Mouse (Mus musculus): ENCODE measurements around the gene Eif4g3.

The Eif4g3 gene

DNA sequence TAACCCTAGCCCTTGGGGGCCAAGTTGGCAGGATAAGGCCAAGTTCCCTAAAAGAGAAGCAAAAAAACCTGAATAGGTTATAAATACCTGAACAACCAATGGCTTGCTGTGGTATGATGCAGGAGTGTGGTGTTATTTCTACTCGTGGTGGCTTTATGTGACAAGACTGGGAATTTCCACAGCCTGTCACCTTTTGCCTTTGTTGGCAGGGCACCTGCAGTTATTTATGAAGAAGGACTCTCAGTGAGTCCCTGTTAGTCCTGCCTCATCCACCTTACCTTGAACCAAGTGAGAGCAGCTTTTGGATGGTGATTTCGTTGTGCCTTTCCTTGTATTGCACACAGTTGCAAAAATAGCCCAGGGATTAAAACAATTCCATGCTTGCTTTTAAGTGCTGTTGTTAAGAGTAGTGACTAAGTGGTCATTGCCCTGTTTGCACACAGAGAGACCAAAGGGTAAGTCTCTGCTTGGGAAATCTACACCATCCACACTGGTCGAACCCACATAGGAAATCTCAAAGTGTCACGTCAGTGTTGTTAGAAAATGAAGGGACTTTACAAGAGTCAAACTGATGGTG lies 72.9 kb downstream of the Eif4g3 start:
- DNase-seq, result no peak

DNA sequence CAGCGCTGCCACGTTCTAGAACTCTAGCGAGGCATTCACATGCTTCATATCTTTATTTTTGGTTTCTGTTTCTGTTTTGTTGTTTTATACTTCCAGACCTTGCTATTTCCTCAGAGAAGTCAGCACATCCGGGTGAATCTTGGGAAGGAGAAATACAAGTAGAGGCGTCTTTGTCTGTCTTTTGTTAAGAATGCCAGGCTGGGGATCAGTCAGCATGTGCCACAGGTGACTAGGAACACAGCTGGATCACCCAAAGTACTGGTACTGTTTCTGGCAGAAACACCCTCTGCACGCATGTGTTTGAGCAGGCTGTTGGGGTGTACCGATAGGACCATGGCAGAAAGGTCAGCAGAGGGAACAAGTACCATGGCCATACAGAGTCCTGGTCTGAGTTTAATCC lies 73.6 kb downstream of the Eif4g3 start:
- no peak for DNase-seq

DNA sequence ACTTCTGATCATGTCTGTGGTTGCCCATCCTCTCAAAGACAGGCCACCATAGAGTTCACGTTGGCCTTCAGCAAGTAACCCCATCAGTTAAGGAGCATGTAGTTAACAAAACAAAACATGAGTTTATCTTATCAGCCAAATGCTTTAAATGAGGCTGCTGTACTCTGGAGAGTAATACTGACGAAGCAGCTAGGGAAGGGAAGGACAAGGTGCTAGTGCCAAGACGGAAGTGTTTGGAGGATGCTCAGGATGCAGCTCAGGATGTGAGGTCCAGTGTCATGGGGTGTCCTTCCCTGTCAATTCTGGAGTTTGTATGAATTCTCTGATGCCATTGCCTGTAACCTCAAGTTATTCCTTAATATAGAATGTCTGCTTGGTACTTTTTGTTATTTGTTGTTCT lies 75.0 kb downstream of the Eif4g3 start:
- DNase-seq, result no peak

DNA sequence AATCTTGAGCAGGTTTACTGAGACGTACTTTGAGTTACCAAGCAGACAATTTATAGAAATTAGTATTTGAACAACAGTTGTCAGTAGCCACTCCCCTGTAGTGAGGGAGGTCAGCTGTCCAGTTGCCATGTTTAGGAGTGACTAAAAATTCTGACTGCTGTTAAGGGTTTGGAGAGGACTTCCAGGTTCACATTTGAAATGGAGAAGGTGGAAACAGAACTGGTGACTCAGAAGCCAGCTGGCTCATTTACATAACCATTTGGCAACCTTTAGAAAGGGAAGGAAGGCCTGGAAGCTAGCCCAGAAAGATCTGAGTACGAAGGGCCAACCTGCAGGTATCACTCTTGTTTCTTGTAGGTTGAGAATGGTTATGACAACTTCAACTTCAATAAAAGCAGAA lies 75.8 kb downstream of the Eif4g3 start:
- no peak for DNase-seq

DNA sequence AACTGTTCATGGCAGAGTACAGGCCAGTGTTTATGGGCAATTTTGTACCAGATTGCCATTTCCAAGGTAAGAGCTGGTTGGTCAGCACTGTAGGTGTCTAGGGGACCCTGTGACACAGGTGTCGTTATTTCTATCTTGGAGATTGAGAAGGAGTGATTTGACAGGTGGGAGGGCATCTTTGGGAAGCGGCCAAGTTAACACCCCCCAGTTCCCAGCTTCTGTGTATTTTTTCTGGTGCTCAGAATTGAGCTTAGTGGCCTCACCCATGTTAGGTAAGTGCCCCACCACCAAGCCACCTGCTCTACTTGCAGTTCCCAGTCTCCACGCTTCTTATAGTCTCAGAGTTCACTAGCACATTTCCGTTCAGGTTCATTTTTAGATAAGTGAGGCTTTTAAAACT lies 76.5 kb downstream of the Eif4g3 start:
- no peak for DNase-seq

DNA sequence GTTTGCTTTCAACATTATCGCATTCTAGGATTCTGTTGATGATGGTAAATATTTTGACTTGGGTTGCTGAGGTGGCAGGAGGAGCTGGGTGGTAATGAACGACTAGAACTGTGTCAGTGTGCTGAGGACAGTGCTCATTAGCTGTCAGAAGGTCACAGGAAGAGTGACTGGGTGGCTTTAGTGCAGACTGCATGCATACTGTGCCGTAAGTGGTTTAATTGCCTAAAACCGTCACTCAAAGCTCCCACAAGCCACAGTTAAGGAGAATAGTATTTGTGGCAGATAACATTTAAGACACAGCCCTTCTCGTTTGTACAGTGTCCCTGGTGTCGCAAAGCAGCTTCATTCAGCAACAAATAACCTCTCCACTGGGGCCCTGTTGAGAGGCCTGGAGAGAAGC lies 78.7 kb downstream of the Eif4g3 start:
- DNase-seq, result no peak

DNA sequence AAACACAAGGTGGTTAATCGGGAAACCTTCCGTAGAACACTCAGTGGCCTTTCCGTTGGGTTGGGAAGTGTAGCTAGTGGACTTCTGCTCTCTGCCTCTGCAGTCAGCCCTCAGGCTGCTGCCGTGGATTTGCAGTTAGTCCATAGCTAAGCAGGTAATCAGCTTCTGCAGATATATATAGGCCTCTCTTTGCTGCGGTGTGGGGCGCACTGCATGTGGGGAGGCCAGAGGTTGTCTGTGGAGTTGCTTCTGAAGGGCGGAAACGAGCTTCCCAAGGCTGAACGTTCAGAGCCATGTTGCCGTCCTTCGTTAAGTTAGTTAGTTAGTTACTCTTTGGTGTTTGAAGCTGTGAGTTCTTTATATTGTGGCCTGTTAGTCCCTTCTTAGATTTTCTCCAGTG lies 80.3 kb downstream of the Eif4g3 start:
- DNase-seq, result no peak

DNA sequence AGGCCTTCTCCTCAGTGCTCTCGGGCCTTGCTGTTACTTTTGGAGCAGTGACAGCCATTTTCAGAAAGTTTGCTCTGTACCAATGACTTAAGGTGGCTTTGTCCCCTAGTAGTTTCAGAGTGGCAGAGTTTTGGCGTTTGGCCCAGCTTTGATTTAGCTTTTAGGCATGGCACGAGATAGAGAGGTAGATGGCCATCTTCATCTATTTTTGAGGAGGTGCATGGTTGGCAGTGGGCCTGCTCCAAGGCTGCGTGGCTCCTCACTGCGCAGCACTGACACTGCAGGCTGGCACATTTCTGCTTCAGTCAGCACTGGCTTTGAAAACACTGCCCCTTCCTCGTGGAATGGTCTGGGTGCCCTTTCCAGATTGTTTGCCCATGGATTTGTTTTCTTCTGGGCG lies 80.7 kb downstream of the Eif4g3 start:
- DNase-seq, result peak; percentile 26

DNA sequence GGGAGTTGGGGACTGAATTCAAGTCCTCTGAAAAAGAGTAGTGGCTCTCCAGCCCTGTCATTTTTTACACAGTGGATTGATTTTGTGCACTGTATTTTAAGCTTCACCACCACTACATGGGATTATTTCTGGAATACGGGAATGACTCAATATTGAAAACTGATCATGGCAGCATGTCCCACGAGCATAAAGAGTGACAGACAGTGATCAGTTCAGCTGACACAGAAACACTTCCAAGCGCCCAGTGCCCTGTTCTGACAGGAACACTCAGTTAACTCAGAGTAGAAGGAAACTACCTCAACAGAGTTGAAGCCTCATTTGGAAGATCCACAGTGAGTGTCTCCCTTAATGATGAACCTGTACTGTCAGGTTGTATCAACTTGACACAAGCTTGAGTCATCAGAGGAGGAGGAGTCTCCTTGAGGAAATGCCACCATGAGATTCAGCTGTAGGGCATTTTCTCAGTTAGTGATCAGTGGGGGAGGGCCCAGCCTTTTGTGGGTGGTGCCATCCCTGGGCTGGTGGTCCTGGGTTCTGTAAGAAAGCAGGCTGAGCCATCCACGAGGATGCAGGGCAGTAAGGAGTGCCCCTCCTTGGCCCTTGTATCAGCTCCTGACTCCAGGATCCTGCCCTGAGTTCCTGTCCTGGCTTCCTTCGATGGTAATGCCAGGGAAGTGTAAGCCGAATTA lies 82.2 kb downstream of the Eif4g3 start:
- no peak for DNase-seq

DNA sequence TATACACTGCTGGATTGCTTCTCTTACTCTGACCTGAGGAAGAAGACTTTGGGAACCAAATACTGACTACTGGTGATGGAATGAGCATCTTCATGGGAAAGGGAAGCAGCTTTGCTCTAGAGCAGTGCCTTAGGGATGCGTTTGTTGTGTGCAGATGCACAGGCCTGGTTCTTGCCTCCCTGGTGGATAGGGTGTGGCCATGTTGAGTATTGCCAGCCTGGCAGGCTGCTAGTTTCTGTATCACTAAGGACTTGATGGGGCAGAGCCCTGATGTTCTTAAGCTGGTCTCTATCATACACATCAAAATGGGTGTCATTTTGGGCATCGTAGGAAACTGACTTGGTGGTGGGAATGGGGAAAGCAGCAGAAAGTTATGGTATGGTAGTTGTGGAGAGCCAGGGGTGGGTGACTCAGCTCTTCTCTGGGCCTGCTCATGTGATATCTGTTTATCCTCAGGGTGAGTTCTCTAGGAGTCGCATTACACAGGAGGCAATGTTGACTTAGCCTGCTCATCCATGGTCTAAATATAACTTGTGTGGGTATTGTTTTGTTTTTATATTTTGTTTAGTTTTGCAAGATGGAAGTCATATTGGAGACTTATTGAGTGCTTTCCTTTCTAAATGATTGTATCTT lies 85.0 kb downstream of the Eif4g3 start:
- no peak for DNase-seq

DNA sequence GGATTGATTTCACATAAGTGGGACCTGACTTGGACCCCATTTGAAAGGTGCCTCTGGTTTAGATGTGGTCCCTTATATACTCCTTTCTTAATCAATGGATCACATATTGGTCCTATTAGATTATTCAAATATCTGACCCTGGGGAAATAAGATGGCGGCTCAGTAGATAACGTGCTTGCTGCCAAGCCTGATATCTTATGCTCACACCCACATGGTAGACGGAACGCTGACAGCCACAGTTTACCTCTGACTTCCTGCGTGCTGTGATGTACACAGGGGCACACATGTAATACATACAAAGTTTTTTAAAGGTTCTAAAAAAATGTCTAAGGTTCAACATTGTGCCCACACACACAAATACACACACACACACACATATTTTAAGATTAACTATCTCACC lies 86.4 kb downstream of the Eif4g3 start:
- DNase-seq, result no peak

DNA sequence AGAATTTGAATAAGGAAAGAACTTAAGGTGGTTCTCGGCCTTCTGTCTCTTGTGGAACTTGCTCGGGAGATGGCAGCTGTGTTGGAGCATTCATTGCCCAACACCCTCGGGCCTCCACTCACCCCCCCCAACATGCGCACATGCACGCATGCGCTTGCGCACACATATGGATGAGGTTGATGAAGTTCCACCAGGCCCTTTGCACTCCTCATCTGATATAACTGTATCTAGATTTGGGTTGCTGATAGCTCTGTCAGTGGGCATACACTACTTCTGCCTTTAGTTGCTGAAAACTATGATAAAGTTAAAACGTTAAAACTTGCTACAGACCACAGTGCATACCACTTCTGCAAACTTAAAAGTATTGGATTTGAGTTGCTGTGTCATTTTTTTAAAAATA lies 89.6 kb downstream of the Eif4g3 start:
- DNase-seq, result no peak

DNA sequence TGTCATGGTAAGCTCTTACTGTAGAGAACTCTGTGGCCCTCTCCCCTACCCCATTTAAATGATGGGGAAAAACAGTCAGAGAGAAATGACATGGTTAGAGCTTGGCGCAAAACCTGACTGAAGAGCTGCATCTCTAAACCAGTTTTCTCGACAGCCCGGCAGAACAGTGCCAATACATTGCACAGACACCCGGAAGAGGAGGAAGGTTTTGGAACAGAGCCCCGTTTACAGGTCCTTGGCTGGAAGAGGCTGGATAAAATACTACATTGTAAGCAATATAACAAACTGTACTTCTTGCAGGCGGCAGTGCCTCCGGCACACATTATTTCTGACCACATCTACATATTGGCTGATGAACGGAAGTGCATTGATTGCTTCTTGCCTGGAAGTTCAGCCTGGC lies 91.3 kb downstream of the Eif4g3 start:
- DNase-seq, result no peak

DNA sequence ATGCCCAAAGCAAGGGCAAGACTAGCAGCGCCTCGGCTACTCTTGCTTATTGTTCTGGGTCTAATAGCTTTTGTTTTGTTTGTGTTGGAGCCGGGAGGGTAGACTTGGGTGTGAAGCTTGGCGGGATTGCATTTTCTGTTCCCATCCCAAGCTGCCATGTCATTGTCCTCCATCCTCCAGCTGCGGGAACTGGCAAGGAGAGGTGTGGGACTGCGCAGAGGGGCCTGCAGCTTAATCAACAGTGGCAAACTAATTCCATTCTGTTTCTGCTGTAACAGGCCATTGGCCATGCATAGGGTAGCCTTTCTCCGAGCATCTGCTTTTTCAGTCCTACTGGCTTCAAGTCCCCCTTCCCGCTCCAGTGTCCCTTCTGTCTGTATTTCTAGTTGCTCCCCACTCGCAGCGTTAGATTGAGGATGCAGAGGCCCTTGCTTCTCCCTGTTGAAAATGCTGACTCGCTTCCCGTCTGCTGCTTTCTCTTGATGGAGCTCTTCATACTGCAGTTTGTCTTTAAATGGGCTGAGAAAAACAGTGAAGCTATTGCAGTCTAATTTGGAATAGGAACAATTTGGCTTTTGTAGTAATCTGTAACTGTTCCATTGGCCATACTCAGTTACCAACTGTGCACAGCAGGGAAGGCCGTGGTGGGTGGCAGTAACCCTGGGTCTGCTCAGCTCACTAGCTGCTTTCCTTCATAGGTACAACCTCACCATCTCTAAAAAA lies 92.2 kb downstream of the Eif4g3 start:
- no peak for DNase-seq

DNA sequence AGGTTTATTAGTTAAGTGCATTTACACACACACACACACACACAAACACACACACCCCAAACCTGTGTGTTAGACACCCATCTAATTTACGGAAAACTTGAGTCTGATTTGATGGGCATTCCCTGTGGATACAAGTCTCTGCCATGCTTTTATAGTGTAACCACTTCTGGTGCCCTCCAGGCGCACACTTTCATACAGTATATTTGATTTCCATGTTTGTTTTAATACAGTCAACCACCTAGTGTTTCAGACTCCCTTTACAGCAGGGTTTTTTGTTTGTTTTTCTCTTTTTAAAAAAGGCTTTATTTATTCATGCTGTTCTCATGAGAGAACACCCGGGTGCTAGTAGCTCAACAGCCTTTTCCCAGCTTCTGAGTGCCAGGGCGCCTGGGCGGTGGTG lies 94.1 kb downstream of the Eif4g3 start:
- DNase-seq, result no peak

DNA sequence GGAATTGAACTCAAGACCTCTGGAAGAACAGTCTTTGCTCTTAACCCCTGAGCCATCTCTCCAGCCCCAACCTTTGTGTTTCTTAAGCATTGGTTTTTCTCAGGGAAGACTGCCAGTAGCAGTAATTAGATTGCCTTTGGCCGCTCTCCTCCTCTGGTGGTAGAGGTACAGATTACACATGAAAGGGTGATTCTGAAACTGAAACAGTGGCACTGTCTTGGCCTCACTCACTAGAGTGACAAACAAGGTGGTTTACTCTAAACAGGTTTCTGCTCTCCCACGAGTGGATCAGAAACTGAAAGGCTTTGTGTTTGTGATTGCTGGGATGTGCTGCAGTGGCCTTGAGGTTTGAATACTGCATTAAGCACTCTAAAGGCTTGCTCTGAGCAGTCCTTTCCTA lies 96.7 kb downstream of the Eif4g3 start:
- no peak for DNase-seq

DNA sequence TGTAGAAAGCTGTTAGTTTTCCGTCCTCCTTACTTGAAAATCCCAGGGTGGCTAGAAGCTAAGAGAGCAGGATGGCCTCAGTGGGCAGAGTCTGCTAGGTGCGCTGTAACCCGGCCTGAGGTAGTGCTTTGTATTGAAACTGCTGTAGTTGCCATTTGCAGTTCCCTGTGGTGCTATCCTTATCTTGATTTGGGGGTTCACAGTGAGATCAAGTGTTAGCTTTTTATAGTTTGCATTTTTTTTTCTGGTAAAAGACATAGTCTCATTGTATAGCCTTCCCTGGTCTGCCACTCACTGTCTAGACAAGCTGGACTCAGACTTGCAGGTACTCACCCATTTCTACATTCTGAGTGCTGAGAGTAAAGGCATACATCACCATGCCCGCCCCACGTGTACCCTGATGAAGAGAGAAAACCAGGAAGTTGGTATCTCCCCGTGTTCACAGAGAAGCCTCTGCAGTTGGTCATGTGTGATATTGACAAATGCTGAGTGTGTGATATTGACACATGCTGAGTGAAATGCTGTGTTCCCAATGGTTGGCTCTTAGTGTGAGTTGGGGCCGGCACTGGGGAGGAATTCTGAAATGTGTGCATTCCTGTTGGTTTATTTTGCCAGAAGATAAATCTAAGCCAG lies 98.9 kb downstream of the Eif4g3 start:
- DNase-seq, result no peak

DNA sequence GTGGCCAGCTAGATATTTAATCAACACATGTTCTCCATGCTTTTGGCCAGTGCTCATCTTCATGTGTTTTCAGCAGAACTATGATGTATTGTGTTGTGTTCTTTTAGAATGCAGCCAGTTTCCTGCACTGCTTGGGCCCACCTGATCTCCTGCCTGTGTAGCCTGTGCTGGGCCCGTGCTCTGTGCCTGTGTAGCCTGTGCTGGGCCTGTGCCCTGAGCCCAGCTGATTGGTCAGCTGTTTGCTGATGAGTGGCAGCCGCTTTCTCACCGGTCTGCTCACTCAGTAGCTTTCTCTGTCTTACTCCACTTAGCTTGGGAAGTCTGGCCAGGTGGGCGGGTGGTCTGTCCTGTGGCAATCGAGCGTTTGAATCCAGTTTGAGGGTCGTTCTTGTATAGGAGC lies 107.6 kb downstream of the Eif4g3 start:
- DNase-seq, result no peak

DNA sequence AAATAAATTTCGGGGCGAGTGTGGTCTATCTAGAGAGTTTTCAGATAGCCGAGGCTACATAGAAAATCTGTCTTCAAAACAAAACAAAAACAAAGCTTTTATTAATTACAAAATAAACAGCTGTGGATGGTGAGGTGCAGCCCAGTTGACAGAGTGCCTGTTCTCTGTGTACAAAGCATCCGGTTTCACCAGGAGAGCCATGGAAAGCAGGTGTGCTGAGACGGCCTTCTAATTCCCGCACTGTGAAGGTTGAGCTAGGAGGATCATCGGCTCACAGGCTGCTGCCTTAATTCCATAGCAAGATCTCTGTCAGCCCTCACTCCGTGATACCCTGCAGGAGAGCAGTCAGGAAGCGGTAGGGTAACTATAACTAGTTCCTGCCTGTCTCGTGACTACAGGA lies 109.0 kb downstream of the Eif4g3 start:
- no peak for DNase-seq

DNA sequence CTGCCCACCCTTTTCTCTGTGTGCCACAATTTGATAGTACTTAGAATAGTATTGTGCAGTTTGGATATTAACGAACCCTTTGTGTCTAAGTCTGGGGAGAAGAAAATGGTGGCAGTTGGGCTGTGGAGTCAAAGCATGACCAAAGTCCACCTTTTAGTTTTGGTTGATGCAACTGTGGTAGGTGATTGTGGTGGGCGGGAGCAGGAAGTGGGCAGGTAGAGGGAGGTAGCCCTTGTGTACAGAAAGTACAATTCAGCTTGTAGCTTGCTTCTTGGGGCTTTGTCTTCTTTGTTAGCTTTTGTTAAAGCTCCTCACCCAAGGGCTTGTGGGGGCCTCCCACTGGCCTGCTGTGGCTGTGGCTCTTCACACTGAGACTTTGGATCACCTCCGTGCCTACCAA lies 109.6 kb downstream of the Eif4g3 start:
- DNase-seq, result no peak

DNA sequence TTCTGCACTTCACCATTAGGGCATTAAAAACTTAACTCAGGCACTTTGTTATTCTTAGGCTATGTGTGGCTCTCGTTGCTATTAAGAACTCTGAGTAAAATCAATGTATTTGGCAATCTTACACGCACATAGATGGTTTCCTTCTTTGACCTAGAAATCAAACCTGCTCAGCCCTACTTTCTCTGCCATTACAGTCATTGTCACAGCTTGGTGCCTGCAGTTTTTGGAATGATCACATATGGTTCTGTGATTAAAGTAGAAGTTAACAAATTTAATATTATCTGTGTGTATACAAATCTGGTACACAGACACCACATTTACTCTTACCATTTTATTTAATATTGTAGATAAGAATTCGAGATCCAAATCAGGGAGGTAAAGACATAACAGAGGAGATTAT lies 112.1 kb downstream of the Eif4g3 start:
- no peak for DNase-seq

DNA sequence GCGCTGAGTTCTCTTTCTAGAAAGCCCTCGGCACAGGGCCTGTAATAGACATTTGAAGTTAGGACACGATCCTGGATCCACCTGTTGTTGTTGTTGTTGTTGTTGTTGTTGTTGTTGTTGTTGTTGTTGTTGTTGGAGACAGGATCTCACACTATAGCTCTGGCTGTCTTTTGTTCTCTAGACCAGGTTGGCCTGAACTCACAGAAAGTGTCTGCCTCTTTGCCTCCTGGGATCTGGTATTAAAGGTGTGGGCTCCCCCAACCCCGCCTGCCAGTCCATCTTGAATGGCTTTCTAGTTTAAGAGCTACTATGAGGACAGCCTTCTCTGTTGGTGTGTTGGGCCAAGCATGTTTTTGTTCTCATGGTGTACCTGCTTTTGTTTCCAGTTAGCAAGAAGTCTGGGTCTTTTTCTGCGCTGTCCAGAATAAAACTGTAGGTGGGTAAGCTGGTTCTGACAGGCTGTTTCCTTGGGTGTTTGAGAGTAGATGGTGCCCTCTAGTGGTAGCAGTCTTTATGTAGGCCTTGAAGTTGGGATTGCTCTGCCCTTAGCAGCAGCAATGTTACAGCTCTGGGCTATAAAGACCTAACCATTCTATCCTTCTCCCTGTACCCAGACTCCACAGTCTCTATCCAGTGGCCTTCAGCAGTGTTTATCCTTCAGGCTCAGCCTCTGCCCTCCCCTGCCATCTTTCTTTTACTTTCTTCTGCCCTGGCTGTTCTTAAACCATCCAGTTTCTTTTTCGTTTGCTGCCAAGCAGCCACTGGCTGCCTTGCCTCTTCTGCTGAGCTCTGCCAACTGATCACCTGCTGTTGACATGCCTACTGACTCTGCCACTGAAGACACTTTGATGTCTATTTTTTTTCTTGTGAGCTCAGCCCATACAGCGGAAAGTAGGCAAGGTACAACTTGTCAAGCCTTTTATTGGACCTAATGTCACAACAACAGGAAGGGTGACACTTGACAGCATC lies 114.9 kb downstream of the Eif4g3 start:
- DNase-seq, result peak; percentile 27
